Mouse (Mus musculus) gastrocnemius, postnatal 25 days (tissue): ENCODE results near the gene Olfr39. TPM values are rescaled to one million over a fixed set of nuclear protein-coding genes. Genes with fewer than 3 reads are reported as not detected.
"Not testable (repeated sequence)": the region's sequence is repeated elsewhere in the genome, so short reads cannot be mapped to it uniquely, and the experiment has no call there.

Experiments used
- DNase-seq: peaks from one replicate; pipeline ENCODE4 v3.0.0; 2022
- long read RNA-seq, 2 experiments: library from polyadenylated mRNA; stranded (forward); transcript quantifications; one replicate each; pipeline ENCODE4 v2.0.0; 2021
- total RNA-seq, 2 experiments: library from RNA; stranded (reverse); gene quantifications; 1 replicate in 1 of 2; 2 replicates in 1 of 2; pipeline ENCODE4 v1.2.3; 2021

Olfr39 gene
- total RNA-seq: not detected
- long read RNA-seq, experiment 1: 0 reads
- long read RNA-seq, experiment 2: 0 reads

DNA sequence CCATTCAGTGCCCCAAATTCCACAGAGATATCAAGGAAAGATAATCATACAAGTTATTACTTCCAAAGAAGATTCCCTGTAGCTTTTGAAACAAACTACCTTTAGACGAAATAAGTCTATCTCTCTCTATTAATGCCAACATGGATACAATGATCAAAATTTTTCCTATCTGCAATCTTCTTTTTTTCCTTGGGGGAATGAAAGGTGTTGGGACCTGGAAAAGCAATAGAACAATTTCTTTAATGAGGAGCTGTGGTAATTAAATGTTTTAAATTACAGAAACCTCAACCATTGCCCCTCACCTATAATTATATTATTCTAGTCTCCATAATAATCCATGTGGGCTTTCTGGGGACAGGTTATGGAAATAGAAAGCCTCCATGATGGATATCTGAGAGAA is at the start of gene Olfr39:
TSS of gene Olfr39 (plus strand) at position 301 of the 400 bp plus-strand sequence.
- DNase-seq: no peak

DNA sequence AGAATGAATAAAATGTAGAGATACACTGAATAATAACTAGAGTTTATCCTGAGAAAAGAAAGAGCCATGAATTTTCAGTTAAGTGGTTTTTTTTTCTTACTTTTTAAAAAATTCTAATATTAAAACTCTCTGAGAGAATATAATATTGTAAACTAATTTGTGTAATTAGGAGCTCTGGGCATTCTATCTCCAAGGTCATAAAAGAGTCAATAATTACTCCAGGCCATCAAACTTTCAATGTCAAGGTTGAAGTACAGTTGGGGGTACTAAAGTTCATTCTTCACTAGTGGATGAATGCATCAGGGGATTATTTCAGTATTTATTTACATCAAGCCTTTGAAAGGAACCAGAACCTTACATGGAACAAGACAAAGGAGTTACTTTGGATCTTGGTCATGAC is 45.3 kb upstream of the Olfr39 start, which contains the start of gene Olfr872:
TSS of gene Olfr872 (plus strand) at position 301 of the 400 bp plus-strand sequence.
- no peak for DNase-seq

DNA sequence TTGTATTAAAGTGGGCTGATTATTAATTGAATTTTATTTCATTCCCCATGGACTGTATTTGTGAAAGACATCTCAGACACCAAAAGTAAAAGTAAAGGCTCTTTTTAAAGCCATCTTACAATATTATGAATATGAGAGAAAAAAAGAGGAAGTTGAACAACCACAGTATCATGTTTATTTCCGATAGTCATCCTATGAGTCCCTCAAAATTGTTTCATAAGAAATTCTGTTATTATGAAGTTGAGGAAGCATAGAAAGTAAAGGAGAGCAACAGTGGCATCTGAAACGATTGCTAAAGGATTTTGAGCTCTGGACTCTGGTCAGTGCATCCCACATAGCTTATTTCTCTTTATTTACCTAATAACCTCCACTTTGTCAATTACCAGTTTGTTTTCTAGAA is 44.8 kb upstream of the Olfr39 start:
- no peak for DNase-seq

DNA sequence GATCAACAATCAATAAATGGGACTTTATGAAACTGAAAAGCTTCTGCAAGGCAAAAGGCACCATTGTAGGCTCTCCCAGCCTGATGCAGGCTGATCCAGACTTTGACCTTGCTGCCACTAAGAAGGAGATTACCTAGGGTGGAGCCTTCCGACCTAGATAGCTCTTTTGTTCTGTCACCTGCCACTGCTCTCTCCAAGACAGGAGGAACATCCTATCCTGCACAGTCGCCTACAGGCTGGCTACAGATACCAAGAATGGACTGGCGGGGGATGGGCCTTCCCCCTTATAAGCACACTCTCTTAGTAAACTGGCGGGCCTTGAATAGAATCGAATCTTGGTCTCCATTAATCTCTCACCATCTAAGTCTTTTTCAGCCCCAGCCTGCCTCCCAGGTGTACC is 13.4 kb downstream of the Olfr39 start:
- DNase-seq: not testable (repeated sequence)

DNA sequence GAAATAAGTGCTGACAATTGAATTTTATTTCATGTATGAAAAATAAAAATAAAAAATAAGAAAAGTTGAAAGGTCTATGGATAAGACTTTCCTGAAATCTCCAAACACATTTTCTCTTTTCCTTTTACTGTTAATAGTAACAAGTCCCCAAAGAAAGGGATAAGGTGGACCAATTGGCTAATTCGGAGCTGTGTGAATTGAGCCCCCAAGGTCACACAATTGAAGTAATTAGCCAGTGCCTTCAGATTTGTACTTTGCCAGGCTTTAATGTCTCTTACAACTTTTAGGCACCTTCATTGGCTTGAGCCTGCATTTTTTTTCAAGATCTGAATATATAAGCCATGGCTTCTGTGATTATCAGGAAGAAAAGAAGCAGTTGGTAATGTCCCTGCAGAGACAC is 16.1 kb downstream of the Olfr39 start, which contains the start of gene Olfr873:
TSS of gene Olfr873 (plus strand) at position 301 of the 400 bp plus-strand sequence.
- no peak for DNase-seq

DNA sequence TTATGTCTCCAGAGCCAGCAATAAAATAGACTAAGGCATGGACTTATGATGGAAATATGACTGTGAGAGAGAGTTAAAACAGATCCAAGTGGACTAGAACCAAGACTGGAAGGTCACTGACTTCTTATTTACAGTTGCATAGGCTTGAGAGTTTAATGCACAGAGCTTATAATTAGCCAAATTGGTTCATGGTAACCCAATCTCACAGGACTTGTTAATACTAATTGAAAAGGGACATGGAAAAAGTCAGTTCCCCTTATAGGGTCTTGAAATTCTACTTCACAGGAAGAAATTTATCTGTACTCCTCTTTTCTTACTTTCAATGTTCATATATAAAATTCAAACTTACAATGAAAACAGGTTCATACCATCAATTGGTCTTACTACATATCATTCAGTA is 53.8 kb downstream of the Olfr39 start, which contains the start of gene Olfr18:
TSS of gene Olfr18 (minus strand) at position 101 of the 400 bp plus-strand sequence.
- no peak for DNase-seq

Other genes starting within 250 kb of the Olfr39 start
- not detected for gene Olfr867, start 224.8 kb upstream of the Olfr39 start, total RNA-seq
- gene Olfr868, start 183.7 kb upstream of the Olfr39 start, total RNA-seq: not detected
- not detected for gene Olfr869, start 153.3 kb upstream of the Olfr39 start, total RNA-seq
- not detected for gene Olfr870, start 108.3 kb upstream of the Olfr39 start, total RNA-seq
- gene Olfr871, start 70.1 kb upstream of the Olfr39 start, total RNA-seq: not detected
- not detected for gene Olfr872, start 45.2 kb upstream of the Olfr39 start, total RNA-seq
- not detected for gene Olfr873, start 16.2 kb downstream of the Olfr39 start, total RNA-seq
- not detected for gene Olfr18, start 53.7 kb downstream of the Olfr39 start, total RNA-seq
- 10 to 100 TPM in 1 of 2 experiments, 1 to 10 TPM in 1; 8.2 to 10.5 TPM for gene Zfp560, start 102.8 kb downstream of the Olfr39 start, total RNA-seq
- gene Zfp26, start 177.8 kb downstream of the Olfr39 start, total RNA-seq: 1 to 10 TPM; 6.7 to 7.2 TPM
- gene Zfp426, start 210.4 kb downstream of the Olfr39 start, total RNA-seq: 1 to 10 TPM; 7.0 to 7.8 TPM
- gene Zfp266, start 239.1 kb downstream of the Olfr39 start, total RNA-seq: 10 to 100 TPM; 14.2 to 14.7 TPM